Mouse (Mus musculus): ENCODE measurements at regions not wholly inside any gene's neighbourhood (a gene's known extent, or its start where the extent isn't known, plus 50 kb on each side); places are given as distances from the start of the nearest gene placed in this dataset.

GRCm38 (mm10) chr10:117533541-117534386 is 95.5 kb upstream of the Cpm start:
- ATAC-seq (ENCODE audit: insufficient number of reproducible peaks, insufficient read depth, low FRiP score, low TSS enrichment): no peak
- no peaks in the 10 kb centered on the region for H3K9me3 ChIP-seq
- H3K4me2 ChIP-seq (replicated peaks): no peak overlapping the region
- WGBS: 84% methylated on average over 8 of the region's 8 CpGs
- no peak overlapping the region for H3K4me3 ChIP-seq
- H3K9ac ChIP-seq: no peak overlapping the region
- H3K27ac ChIP-seq: no peak overlapping the region
- H3K27me3 ChIP-seq: no peaks in the 10 kb centered on the region
- H3K36me3 ChIP-seq: no peaks in the 10 kb centered on the region
- H3K4me1 ChIP-seq: peaks cover 5% of the 10 kb centered on the region; the same call in 1 of the 2 replicates

GRCm38 (mm10) chr10:117532750-117533540 is 96.4 kb upstream of the Cpm start:
- H3K9ac ChIP-seq: no peak overlapping the region
- WGBS: 93% methylated on average over 1 of the region's 1 CpGs
- no peak overlapping the region for H3K4me2 ChIP-seq (replicated peaks)
- H3K36me3 ChIP-seq: no peaks in the 10 kb centered on the region
- H3K4me3 ChIP-seq: no peak overlapping the region
- peaks cover 5% of the 10 kb centered on the region; the same call in 1 of the 2 replicates for H3K4me1 ChIP-seq
- no peaks in the 10 kb centered on the region for H3K27me3 ChIP-seq
- no peaks in the 10 kb centered on the region for H3K9me3 ChIP-seq
- H3K27ac ChIP-seq: no peak overlapping the region
- no peak for ATAC-seq (ENCODE audit: insufficient number of reproducible peaks, insufficient read depth, low FRiP score, low TSS enrichment)

- 72% methylated on average over 17 of the region's 17 CpGs for WGBS
- Histone ChIP-seq H3K27ac (no peak overlapping the region), H3K4me3 (no peak overlapping the region), H3K27me3 (no peaks in the 10 kb centered on the region), H3K9me3 (no peaks in the 10 kb centered on the region), H3K4me2 (replicated peaks) (no peak overlapping the region), H3K4me1 (peaks cover 5% of the 10 kb centered on the region; the same call in 1 of the 2 replicates), H3K9ac (no peak overlapping the region), H3K36me3 (no peaks in the 10 kb centered on the region)
- ATAC-seq (ENCODE audit: insufficient number of reproducible peaks, insufficient read depth, low FRiP score, low TSS enrichment): no peak
Observed at GRCm38 (mm10) chr10:117531798-117532747, 97.2 kb upstream of the Cpm start.

GRCm38 (mm10) chr10:117530859-117531602 is 98.3 kb upstream of the Cpm start:
- Histone ChIP-seq H3K4me1 (peaks cover 5% of the 10 kb centered on the region; the same call in 1 of the 2 replicates), H3K9me3 (no peaks in the 10 kb centered on the region), H3K27ac (no peak overlapping the region), H3K36me3 (no peaks in the 10 kb centered on the region), H3K4me3 (no peak overlapping the region), H3K27me3 (no peaks in the 10 kb centered on the region), H3K9ac (no peak overlapping the region), H3K4me2 (replicated peaks) (no peak overlapping the region)
- ATAC-seq (ENCODE audit: insufficient number of reproducible peaks, insufficient read depth, low FRiP score, low TSS enrichment): no peak
- 83% methylated on average over 10 of the region's 10 CpGs for WGBS

- ATAC-seq (ENCODE audit: insufficient number of reproducible peaks, insufficient read depth, low FRiP score, low TSS enrichment): no peak
- no peaks in the 10 kb centered on the region for H3K27me3 ChIP-seq
- no peak overlapping the region for H3K4me2 ChIP-seq (replicated peaks)
- no peaks in the 10 kb centered on the region for H3K9me3 ChIP-seq
- H3K4me1 ChIP-seq: peaks cover 5% of the 10 kb centered on the region; the same call in 1 of the 2 replicates
- no peak overlapping the region for H3K27ac ChIP-seq
- no peaks in the 10 kb centered on the region for H3K36me3 ChIP-seq
- no peak overlapping the region for H3K9ac ChIP-seq
- WGBS: 64% methylated on average over 15 of the region's 15 CpGs
- no peak overlapping the region for H3K4me3 ChIP-seq
Observed at GRCm38 (mm10) chr10:117530007-117530858, 99.1 kb upstream of the Cpm start.

- H3K27me3 ChIP-seq: no peaks in the 10 kb centered on the region
- 83% methylated on average over 7 of the region's 7 CpGs for WGBS
- no peak overlapping the region for H3K9ac ChIP-seq
- no peak overlapping the region for H3K27ac ChIP-seq
- peaks cover 5% of the 10 kb centered on the region; the same call in 1 of the 2 replicates for H3K4me1 ChIP-seq
- no peak for ATAC-seq (ENCODE audit: insufficient number of reproducible peaks, insufficient read depth, low FRiP score, low TSS enrichment)
- H3K4me3 ChIP-seq: no peak overlapping the region
- no peak overlapping the region for H3K4me2 ChIP-seq (replicated peaks)
- H3K36me3 ChIP-seq: no peaks in the 10 kb centered on the region
- no peaks in the 10 kb centered on the region for H3K9me3 ChIP-seq
Observed at GRCm38 (mm10) chr10:117529269-117530006, 99.9 kb upstream of the Cpm start.

- WGBS: 80% methylated on average over 8 of the region's 8 CpGs
- Histone ChIP-seq H3K4me2 (replicated peaks) (no peak overlapping the region), H3K9ac (no peak overlapping the region), H3K9me3 (no peaks in the 10 kb centered on the region), H3K36me3 (no peaks in the 10 kb centered on the region), H3K4me3 (no peak overlapping the region), H3K27ac (no peak overlapping the region), H3K4me1 (peaks cover 5% of the 10 kb centered on the region; the same call in 1 of the 2 replicates), H3K27me3 (no peaks in the 10 kb centered on the region)
- no peak for ATAC-seq (ENCODE audit: insufficient number of reproducible peaks, insufficient read depth, low FRiP score, low TSS enrichment)
Observed at GRCm38 (mm10) chr10:117528575-117529268, 100.6 kb upstream of the Cpm start.

- Histone ChIP-seq H3K27ac (no peak overlapping the region), H3K9me3 (no peaks in the 10 kb centered on the region), H3K4me1 (peaks cover 5% of the 10 kb centered on the region; the same call in 1 of the 2 replicates), H3K9ac (no peak overlapping the region), H3K4me2 (replicated peaks) (no peak overlapping the region), H3K36me3 (no peaks in the 10 kb centered on the region), H3K4me3 (no peak overlapping the region), H3K27me3 (no peaks in the 10 kb centered on the region)
- ATAC-seq (ENCODE audit: insufficient number of reproducible peaks, insufficient read depth, low FRiP score, low TSS enrichment): no peak
- 89% methylated on average over 6 of the region's 6 CpGs for WGBS
Observed at GRCm38 (mm10) chr10:117527979-117528378, 101.3 kb upstream of the Cpm start.

GRCm38 (mm10) chr10:117527243-117527642 is 102.1 kb upstream of the Cpm start:
- peaks cover 5% of the 10 kb centered on the region; the same call in 1 of the 2 replicates for H3K4me1 ChIP-seq
- 91% methylated on average over 5 of the region's 5 CpGs for WGBS
- H3K27me3 ChIP-seq: no peaks in the 10 kb centered on the region
- no peak overlapping the region for H3K4me3 ChIP-seq
- H3K9ac ChIP-seq: no peak overlapping the region
- no peaks in the 10 kb centered on the region for H3K9me3 ChIP-seq
- no peak overlapping the region for H3K27ac ChIP-seq
- no peak for ATAC-seq (ENCODE audit: insufficient number of reproducible peaks, insufficient read depth, low FRiP score, low TSS enrichment)
- no peaks in the 10 kb centered on the region for H3K36me3 ChIP-seq
- no peak overlapping the region for H3K4me2 ChIP-seq (replicated peaks)

Measured in embryonic facial prominence, embryonic 12.5 days (tissue).